11 mouse cellular contexts compared by ENCODE assay signal in genomic region chr2:59802722-59803387, GRCm38 (mm10).
DNase-seq lines count a peak whose midpoint lies in the region.
"Had no signal": no experiment of that assay in that cellular context is flagged by ENCODE, and none has a peak within 500 bp of the region (broad histone marks: within the 10 kb centered on the region; RNA-seq: fewer than 3 reads in every experiment).

No protein-coding gene starts in this region.

- DNase-seq in heart, postnatal 4 days, result peak; percentile 26
- no peak for DNase-seq in heart, postnatal 36 days
- peak; percentile 38 for DNase-seq in 3T3-L1 (ENCODE audit: low read depth, low spot score)
- DNase-seq in NIH3T3 (ENCODE audit: low read depth), result peak; percentile 58
- DNase-seq in kidney, postnatal 10 days, result peak; percentile 54
- DNase-seq in right cerebral cortex, postnatal 25 days, result no peak
- no peak for DNase-seq in natural killer cell, adult 2 months (ENCODE audit: low spot score in 2 of 2)
- DNase-seq: cerebellum, adult 11-12 months; gastrocnemius, adult 2 months; layer of hippocampus, postnatal 36 days; right cerebral cortex, adult 18-20 months had no signal

- intact Hi-C loops in heart, postnatal 36 days (cut with DNase I), result loop anchor here (5.0 kb wide), 1 partner anchor 39 kb away; no protein-coding TSS in a partner anchor

Comparison
In these comparisons a context has a peak if more than half of its experiments do, and no peak if none do; other contexts are left out.
1. DNase-seq: peak in heart, postnatal 4 days (single experiment), 3T3-L1 (single experiment), NIH3T3 (single experiment) and kidney, postnatal 10 days (single experiment); none in heart, postnatal 36 days (0 of 2), right cerebral cortex, postnatal 25 days (single experiment) and natural killer cell, adult 2 months (0 of 2).